ENCODE assay signal across 8 mouse cellular contexts in the genomic region with DNA sequence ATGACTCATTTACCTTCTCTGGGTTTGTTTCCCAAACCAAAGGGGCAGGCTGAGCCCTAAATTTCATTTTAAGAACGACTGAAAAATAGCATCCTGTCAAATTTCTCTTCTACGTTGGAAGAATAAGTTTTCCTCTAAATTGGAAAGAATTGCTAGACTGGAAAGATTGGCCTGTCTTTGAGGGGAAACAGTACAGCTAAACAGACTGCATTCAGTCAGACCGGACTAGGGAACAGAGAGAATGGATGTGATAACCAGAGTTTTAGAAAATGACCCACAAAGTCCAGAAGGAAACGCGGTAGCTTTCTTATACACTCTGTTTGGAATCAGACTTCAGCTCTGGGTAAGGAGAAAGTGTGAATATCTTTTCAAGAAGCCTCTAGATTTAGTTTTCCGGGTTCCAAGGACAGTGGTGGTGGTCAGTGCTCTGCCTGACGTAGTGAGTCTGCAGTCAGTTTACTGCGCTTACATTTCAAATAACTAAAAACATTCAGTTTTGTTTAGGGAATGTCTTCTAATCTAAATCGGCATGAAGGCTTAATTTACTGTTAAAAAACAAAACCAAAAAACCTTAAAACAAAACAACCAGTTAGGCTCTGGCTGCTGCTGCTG. TPM values are rescaled to one million over a fixed set of nuclear protein-coding genes. Genes with fewer than 3 reads are reported as not detected.
A peak's percentile ranks its signal among the peaks of the same experiment; 100 is the strongest.
DNase-seq lines count a peak whose midpoint lies in the region; ATAC-seq and TF ChIP-seq lines count a peak whose summit lies in the region.

No protein-coding gene starts in this region.

- H3K9ac ChIP-seq in neural tube, embryonic 14.5 days (replicated peaks; ENCODE audit: low read depth, low read length): peak overlapping the region; percentile 51

- no peaks in the 10 kb centered on the region for H3K36me3 ChIP-seq in neural tube, embryonic 14.5 days (ENCODE audit: control insufficient read depth, insufficient read depth, low read length)

- ATAC-seq in neural tube, embryonic 14.5 days (ENCODE audit: low read depth): no peak

- H3K27ac ChIP-seq in layer of hippocampus, adult 2 months: peak overlapping the region; percentile 77
- H3K27ac ChIP-seq in neural tube, embryonic 14.5 days (ENCODE audit: low read depth, low read length): peak overlapping the region; percentile 82

- H3K4me1 ChIP-seq in neural tube, embryonic 14.5 days (ENCODE audit: control insufficient read depth, insufficient read depth, low read length): peaks cover 22% of the 10 kb centered on the region

- no peaks in the 10 kb centered on the region for H3K27me3 ChIP-seq in neural tube, embryonic 14.5 days (ENCODE audit: control insufficient read depth, insufficient read depth, low read length)

- 38% methylated on average over 9 of the region's 9 CpGs for WGBS in neural tube, embryonic 14.5 days

- H3K4me2 ChIP-seq in neural tube, embryonic 14.5 days (ENCODE audit: low read depth, low read length): peak overlapping the region; percentile 81

- TF ChIP-seq CTCF in layer of hippocampus, adult 2 months (conservative IDR thresholded peaks at IDR 0.05): no peak

- no peak for DNase-seq in layer of hippocampus, adult 2 months (ENCODE audit: low spot score in 2 of 2)
- no peak for DNase-seq in layer of hippocampus, adult 9-10 months (ENCODE audit: low spot score)
- DNase-seq in c-Kit-positive CD71-positive TER-119-positive erythroid progenitor cells, embryonic 14.5 days (ENCODE audit: low spot score): peak; percentile 10
- DNase-seq in induced T-regulatory cell, adult 2 months (ENCODE audit: low read depth): peak; percentile 39
- no peak for DNase-seq in ovary, postnatal 14 days (ENCODE audit: low spot score)
- DNase-seq in left cerebral cortex, postnatal 25 days (ENCODE audit: low spot score in 2 of 2): no peak
- DNase-seq in adrenal gland, adult (ENCODE audit: inconsistent age in 2 of 2, low spot score in 1 of 2): no peak

- no peaks in the 10 kb centered on the region for H3K9me3 ChIP-seq in neural tube, embryonic 14.5 days (ENCODE audit: control insufficient read depth, low read length)

- intact Hi-C loops in left cerebral cortex, postnatal 25 days (cut with DNase I): loop anchor here (1.0 kb wide), 1 partner anchor 24 kb away; a partner anchor contains a TSS

- H3K4me3 ChIP-seq in layer of hippocampus, adult 2 months: peak overlapping the region; percentile 65
- peak overlapping the region; percentile 40 for H3K4me3 ChIP-seq in neural tube, embryonic 14.5 days (ENCODE audit: low read depth, low read length)

RNA-seq across cellular contexts. Expression of a gene that starts 0.7 kb away (rescaled TPM):
- 1 to 10 TPM; 5.0 to 6.1 TPM for total RNA-seq in layer of hippocampus, adult 2 months (2021)
- 9.0 and 23.0 TPM in 2 replicates for polyA plus RNA-seq in neural tube, embryonic 14.5 days (2014; fragmentation: Nextera tagmentation; extraction: Ambion mirVana)
- 1 to 10 TPM; 4.4 to 5.6 TPM for total RNA-seq in left cerebral cortex, postnatal 25 days (2021)

RNA-seq across cellular contexts. Expression of a gene that starts 2.8 kb away (rescaled TPM):
- 10 to 100 TPM; 43.9 to 48.0 TPM for total RNA-seq in layer of hippocampus, adult 2 months (2021)
- 11.4 and 14.5 TPM in 2 replicates for polyA plus RNA-seq in neural tube, embryonic 14.5 days (2014; fragmentation: Nextera tagmentation; extraction: Ambion mirVana)
- 10 to 100 TPM; 37.1 to 38.3 TPM for total RNA-seq in left cerebral cortex, postnatal 25 days (2021)

RNA-seq across cellular contexts. Expression of a gene that starts 24.0 kb away (rescaled TPM):
- total RNA-seq in layer of hippocampus, adult 2 months (2021): under 1 TPM in 1 of 2 experiments, not detected in 1; 0.39 TPM
- polyA plus RNA-seq in neural tube, embryonic 14.5 days (2014; fragmentation: Nextera tagmentation; extraction: Ambion mirVana): 0.73 and 0.92 TPM in 2 replicates
- under 1 TPM; 0.27 to 0.30 TPM for total RNA-seq in left cerebral cortex, postnatal 25 days (2021)

RNA-seq across cellular contexts. Expression of a gene that starts 24.4 kb away (rescaled TPM):
- total RNA-seq in layer of hippocampus, adult 2 months (2021): 10 to 100 TPM; 17.7 to 19.3 TPM
- polyA plus RNA-seq in neural tube, embryonic 14.5 days (2014; fragmentation: Nextera tagmentation; extraction: Ambion mirVana): 116 and 120 TPM in 2 replicates
- 10 to 100 TPM; 14.2 to 14.7 TPM for total RNA-seq in left cerebral cortex, postnatal 25 days (2021)

Comparison
In these comparisons a context has a peak if more than half of its experiments do, and no peak if none do; other contexts are left out.
1. DNase-seq: peak in c-Kit-positive CD71-positive TER-119-positive erythroid progenitor cells, embryonic 14.5 days (single experiment) and induced T-regulatory cell, adult 2 months (single experiment); none in layer of hippocampus, adult 2 months (0 of 2), layer of hippocampus, adult 9-10 months (single experiment), ovary, postnatal 14 days (single experiment), left cerebral cortex, postnatal 25 days (0 of 2) and adrenal gland, adult (0 of 2).